Mouse (Mus musculus) kidney, embryonic 14.5 days (tissue): ENCODE data around the gene Gabrg3. TPM values are rescaled to one million over a fixed set of nuclear protein-coding genes. Genes with fewer than 3 reads are reported as not detected.

Experiments
- ATAC-seq: fragments of 200-750 bp; cut with Nextera tagmentation; 2 replicates; pipeline ENCODE4 v1.8.0; 2017; ENCODE audit warnings: moderate number of reproducible peaks, mild to moderate bottlenecking, moderate TSS enrichment, moderate library complexity; ENCODE audit not compliant: low FRiP score, low TSS enrichment
- H3K27ac ChIP-seq: fragments of 300-500 bp; sonication (generic); 2 replicates; pipeline ENCODE4 v1.5.1; 2014; ENCODE audit warnings: low read depth, mild to moderate bottlenecking, low read length, moderate library complexity, mixed read lengths
- H3K27me3 ChIP-seq: fragments of 300-500 bp; sonication (generic); 2 replicates; pipeline ENCODE4 v1.6.1; 2014; ENCODE audit warnings: mild to moderate bottlenecking, low read length; ENCODE audit not compliant: control insufficient read depth, insufficient read depth
- H3K36me3 ChIP-seq: fragments of 300-500 bp; sonication (generic); 2 replicates; pipeline ENCODE4 v1.6.1; 2014; ENCODE audit warnings: low read length, mixed read lengths; ENCODE audit not compliant: control insufficient read depth, insufficient read depth
- H3K4me1 ChIP-seq: fragments of 300-500 bp; sonication (generic); 2 replicates; pipeline ENCODE4 v1.6.1; 2014; ENCODE audit warnings: low read length, mixed read lengths; ENCODE audit not compliant: control insufficient read depth, insufficient read depth
- H3K4me2 ChIP-seq: fragments of 300-500 bp; sonication (generic); replicated peaks from 2 replicates; pipeline ENCODE4 v1.6.1; 2014; ENCODE audit warnings: low read depth, mild to moderate bottlenecking, low read length
- H3K4me3 ChIP-seq: fragments of 300-500 bp; sonication (generic); 2 replicates; pipeline ENCODE4 v1.5.1; 2014; ENCODE audit warnings: mild to moderate bottlenecking, low read length
- H3K9ac ChIP-seq: fragments of 300-500 bp; sonication (generic); 2 replicates; pipeline ENCODE4 v1.6.1; 2014; ENCODE audit warnings: low read depth, mild to moderate bottlenecking, low read length, moderate library complexity
- H3K9me3 ChIP-seq: fragments of 300-500 bp; sonication (generic); 2 replicates; pipeline ENCODE4 v1.6.1; 2016; ENCODE audit warnings: low read length; ENCODE audit not compliant: control insufficient read depth
- WGBS: fragments of 180-500 bp; shearing (Covaris S2); extraction: QIAGEN DNeasy Blood & Tissue Kit; methylation state at CpG from one replicate; pipeline ENCODE4 v1.1.7; 2014; 5-methylcytosine and 5-hydroxymethylcytosine counted together
- polyA plus RNA-seq: library from polyadenylated mRNA; unstranded; fragments of >200 nt; fragmentation: Nextera tagmentation; extraction: Ambion mirVana; gene quantifications from 2 replicates; pipeline ENCODE4 v1.2.1, GENCODE M21; 2014

Gabrg3 gene
- polyA plus RNA-seq, 1 experiment from 2014 or later = 0.54 TPM

- WGBS = 83% methylated on average over 4 of the region's 4 CpGs
- H3K4me3 ChIP-seq = no peak overlapping the region
- H3K4me1 ChIP-seq = no peaks in the 10 kb centered on the region
- ATAC-seq = no peak
- H3K9me3 ChIP-seq = no peaks in the 10 kb centered on the region
- H3K27me3 ChIP-seq = no peaks in the 10 kb centered on the region
- no peak overlapping the region for H3K4me2 ChIP-seq
- no peaks in the 10 kb centered on the region for H3K36me3 ChIP-seq
- no peak overlapping the region for H3K9ac ChIP-seq
- H3K27ac ChIP-seq = no peak overlapping the region
Observed at GRCm38 (mm10) chr7:57330240-57330639, 56.7 kb downstream of the Gabrg3 start.

GRCm38 (mm10) chr7:57324473-57324872, 62.5 kb downstream of the Gabrg3 start:
- no peak overlapping the region for H3K27ac ChIP-seq
- no peak overlapping the region for H3K9ac ChIP-seq
- no peak overlapping the region for H3K4me3 ChIP-seq
- no peaks in the 10 kb centered on the region for H3K9me3 ChIP-seq
- H3K36me3 ChIP-seq = no peaks in the 10 kb centered on the region
- WGBS = 76% methylated on average over 3 of the region's 3 CpGs
- no peaks in the 10 kb centered on the region for H3K27me3 ChIP-seq
- no peak for ATAC-seq
- no peaks in the 10 kb centered on the region for H3K4me1 ChIP-seq
- no peak overlapping the region for H3K4me2 ChIP-seq

GRCm38 (mm10) chr7:57322086-57322485, 64.9 kb downstream of the Gabrg3 start:
- Histone ChIP-seq H3K27me3 (no peaks in the 10 kb centered on the region), H3K9me3 (no peaks in the 10 kb centered on the region), H3K27ac (no peak overlapping the region), H3K36me3 (no peaks in the 10 kb centered on the region), H3K4me2 (no peak overlapping the region), H3K9ac (no peak overlapping the region), H3K4me3 (no peak overlapping the region), H3K4me1 (no peaks in the 10 kb centered on the region)
- 77% methylated on average over 1 of the region's 1 CpGs for WGBS
- no peak for ATAC-seq

GRCm38 (mm10) chr7:57314971-57315370, 72.0 kb downstream of the Gabrg3 start:
- no peak for ATAC-seq
- WGBS = 77% methylated on average over 1 of the region's 1 CpGs

GRCm38 (mm10) chr7:57312018-57312417, 75.0 kb downstream of the Gabrg3 start:
- H3K27ac ChIP-seq = no peak overlapping the region
- ATAC-seq = no peak

More at GRCm38 (mm10) chr7:57314971-57315370, 72.0 kb downstream of the Gabrg3 start:
- no peak overlapping the region for H3K27ac ChIP-seq
- H3K36me3 ChIP-seq = no peaks in the 10 kb centered on the region
- no peaks in the 10 kb centered on the region for H3K9me3 ChIP-seq
- no peak overlapping the region for H3K9ac ChIP-seq
- H3K27me3 ChIP-seq = no peaks in the 10 kb centered on the region
- H3K4me3 ChIP-seq = no peak overlapping the region
- H3K4me1 ChIP-seq = no peaks in the 10 kb centered on the region
- H3K4me2 ChIP-seq = no peak overlapping the region

GRCm38 (mm10) chr7:57307337-57307736, 79.7 kb downstream of the Gabrg3 start:
- no peak overlapping the region for H3K27ac ChIP-seq
- ATAC-seq = no peak
- no peaks in the 10 kb centered on the region for H3K36me3 ChIP-seq
- no peak overlapping the region for H3K9ac ChIP-seq
- H3K4me1 ChIP-seq = no peaks in the 10 kb centered on the region
- WGBS = 25% methylated on average over 1 of the region's 1 CpGs
- H3K4me2 ChIP-seq = no peak overlapping the region
- no peak overlapping the region for H3K4me3 ChIP-seq
- no peaks in the 10 kb centered on the region for H3K9me3 ChIP-seq
- H3K27me3 ChIP-seq = no peaks in the 10 kb centered on the region

More at GRCm38 (mm10) chr7:57312018-57312417, 75.0 kb downstream of the Gabrg3 start:
- no peaks in the 10 kb centered on the region for H3K36me3 ChIP-seq
- H3K4me3 ChIP-seq = no peak overlapping the region
- 84% methylated on average over 2 of the region's 2 CpGs for WGBS
- H3K27me3 ChIP-seq = no peaks in the 10 kb centered on the region
- no peaks in the 10 kb centered on the region for H3K9me3 ChIP-seq
- H3K9ac ChIP-seq = no peak overlapping the region
- H3K4me2 ChIP-seq = no peak overlapping the region
- H3K4me1 ChIP-seq = no peaks in the 10 kb centered on the region

- ATAC-seq = no peak
- Histone ChIP-seq H3K4me1 (no peaks in the 10 kb centered on the region), H3K4me3 (no peak overlapping the region), H3K9me3 (no peaks in the 10 kb centered on the region), H3K4me2 (no peak overlapping the region), H3K27me3 (no peaks in the 10 kb centered on the region), H3K9ac (no peak overlapping the region), H3K27ac (no peak overlapping the region), H3K36me3 (no peaks in the 10 kb centered on the region)
- 90% methylated on average over 3 of the region's 3 CpGs for WGBS
Observed at GRCm38 (mm10) chr7:57296639-57297038, 90.3 kb downstream of the Gabrg3 start.

- Histone ChIP-seq H3K4me2 (no peak overlapping the region), H3K27me3 (no peaks in the 10 kb centered on the region), H3K9ac (no peak overlapping the region), H3K4me3 (no peak overlapping the region), H3K36me3 (no peaks in the 10 kb centered on the region), H3K27ac (no peak overlapping the region), H3K9me3 (no peaks in the 10 kb centered on the region), H3K4me1 (no peaks in the 10 kb centered on the region)
- ATAC-seq = no peak
- 83% methylated on average over 1 of the region's 1 CpGs for WGBS
Observed at GRCm38 (mm10) chr7:57294127-57294526, 92.9 kb downstream of the Gabrg3 start.

GRCm38 (mm10) chr7:57293564-57293963, 93.4 kb downstream of the Gabrg3 start:
- H3K27me3 ChIP-seq = no peaks in the 10 kb centered on the region
- H3K4me3 ChIP-seq = no peak overlapping the region
- H3K4me2 ChIP-seq = no peak overlapping the region
- H3K9ac ChIP-seq = no peak overlapping the region
- no peaks in the 10 kb centered on the region for H3K4me1 ChIP-seq
- 91% methylated on average over 6 of the region's 6 CpGs for WGBS
- H3K36me3 ChIP-seq = no peaks in the 10 kb centered on the region
- no peak overlapping the region for H3K27ac ChIP-seq
- no peaks in the 10 kb centered on the region for H3K9me3 ChIP-seq
- ATAC-seq = no peak
